Mouse (Mus musculus) forebrain, embryonic 16.5 days (tissue): ENCODE measurements around the gene Heatr6. TPM values are rescaled to one million over a fixed set of nuclear protein-coding genes. Genes with fewer than 3 reads are reported as not detected.

Experiments
- ATAC-seq: fragments of 200-750 bp; cut with Nextera tagmentation; 2 replicates; pipeline ENCODE4 v1.8.0; 2017; ENCODE audit warnings: mild to moderate bottlenecking, moderate library complexity
- H3K27ac ChIP-seq: fragments of 300-500 bp; sonication (generic); 2 replicates; pipeline ENCODE4 v1.5.1; 2014; ENCODE audit warnings: low read length, control low read depth
- H3K27me3 ChIP-seq: fragments of 300-500 bp; sonication (generic); replicated peaks from 2 replicates; pipeline ENCODE4 v1.6.1; 2014; ENCODE audit warnings: low read length; ENCODE audit not compliant: control insufficient read depth, insufficient read depth
- H3K36me3 ChIP-seq: fragments of 300-500 bp; sonication (generic); 2 replicates; pipeline ENCODE4 v1.6.1; 2014; ENCODE audit not compliant: control insufficient read depth, insufficient read depth
- H3K4me1 ChIP-seq: fragments of 300-500 bp; sonication (generic); replicated peaks from 2 replicates; pipeline ENCODE4 v1.6.1; 2014; ENCODE audit warnings: low read length; ENCODE audit not compliant: control insufficient read depth, insufficient read depth
- H3K4me2 ChIP-seq: fragments of 300-500 bp; sonication (generic); 2 replicates; pipeline ENCODE4 v1.6.1; 2014; ENCODE audit warnings: mild to moderate bottlenecking, low read length, control low read depth
- H3K4me3 ChIP-seq: fragments of 300-500 bp; sonication (generic); replicated peaks from 2 replicates; pipeline ENCODE4 v1.5.1; 2014; ENCODE audit warnings: mild to moderate bottlenecking, low read length, control low read depth
- H3K9ac ChIP-seq: fragments of 300-500 bp; sonication (generic); replicated peaks from 2 replicates; pipeline ENCODE4 v1.6.1; 2014; ENCODE audit warnings: low read depth, low read length, control low read depth
- H3K9me3 ChIP-seq: fragments of 300-500 bp; sonication (generic); 2 replicates; pipeline ENCODE4 v1.6.1; 2016; ENCODE audit warnings: low read length; ENCODE audit not compliant: control insufficient read depth
- WGBS: fragments of 180-500 bp; shearing (Covaris S2); extraction: QIAGEN DNeasy Blood & Tissue Kit; methylation state at CpG from one replicate; pipeline ENCODE4 v1.1.7; 2014; 5-methylcytosine and 5-hydroxymethylcytosine counted together
- polyA plus RNA-seq: library from polyadenylated mRNA; unstranded; fragments of >200 nt; fragmentation: Nextera tagmentation; extraction: Ambion mirVana; gene quantifications from 2 replicates; pipeline ENCODE4 v1.2.1, GENCODE M21; 2015

The Heatr6 gene
- polyA plus RNA-seq, 1 experiment from 2014 or later, result 41.0 TPM

DNA sequence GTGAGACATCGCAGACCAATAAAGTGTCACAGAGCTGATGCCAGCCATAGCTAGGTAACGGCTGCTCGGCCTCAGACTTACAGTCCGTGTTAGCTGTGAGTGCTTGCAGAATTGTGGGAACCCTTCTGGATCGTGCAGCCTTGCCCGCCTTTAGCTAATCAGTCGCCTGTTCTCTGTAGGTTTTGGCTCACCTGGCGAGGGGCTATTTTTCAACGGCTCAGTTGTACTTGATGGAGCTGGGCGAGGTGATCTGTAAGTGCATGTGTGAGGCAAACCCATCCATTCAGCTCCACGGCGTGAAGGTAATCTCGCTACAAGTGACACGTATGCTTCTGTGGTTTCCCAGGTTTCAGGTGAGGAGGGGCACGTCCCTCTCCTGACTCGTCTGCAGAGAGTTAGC, 20.2 kb downstream of the Heatr6 start:
- Histone ChIP-seq H3K27me3 (no peaks in the 10 kb centered on the region), H3K36me3 (peaks cover 68% of the 10 kb centered on the region), H3K4me2 (no peak overlapping the region), H3K4me3 (no peak overlapping the region), H3K27ac (no peak overlapping the region), H3K9ac (no peak overlapping the region), H3K9me3 (no peaks in the 10 kb centered on the region), H3K4me1 (no peaks in the 10 kb centered on the region)
- WGBS, result 95% methylated on average over 16 of the region's 16 CpGs
- ATAC-seq, result no peak

DNA sequence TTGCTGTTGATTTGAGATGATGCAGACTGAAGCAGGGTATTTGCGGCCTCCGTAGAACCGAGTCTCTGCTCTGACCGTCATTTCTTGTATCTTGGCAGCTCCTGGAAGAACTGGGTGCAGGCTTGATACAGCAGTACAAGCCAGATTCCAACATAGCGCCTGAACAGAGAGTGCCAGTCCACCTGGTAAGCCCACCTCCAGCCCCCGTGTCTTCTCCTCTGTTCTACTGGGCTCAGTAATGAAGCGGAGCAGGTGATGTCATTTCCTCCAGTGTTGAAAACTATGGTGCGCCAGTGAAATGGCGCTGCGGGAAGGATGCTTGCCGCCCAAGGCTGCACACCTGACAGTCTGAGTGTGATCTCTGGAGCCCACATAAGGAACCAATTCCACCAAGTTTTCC, 20.8 kb downstream of the Heatr6 start:
- H3K9ac ChIP-seq, result no peak overlapping the region
- no peak overlapping the region for H3K4me2 ChIP-seq
- no peak for ATAC-seq
- no peak overlapping the region for H3K4me3 ChIP-seq
- WGBS, result 96% methylated on average over 11 of the region's 11 CpGs
- H3K36me3 ChIP-seq, result peaks cover 68% of the 10 kb centered on the region
- no peak overlapping the region for H3K27ac ChIP-seq
- no peaks in the 10 kb centered on the region for H3K4me1 ChIP-seq
- no peaks in the 10 kb centered on the region for H3K9me3 ChIP-seq
- H3K27me3 ChIP-seq, result no peaks in the 10 kb centered on the region

DNA sequence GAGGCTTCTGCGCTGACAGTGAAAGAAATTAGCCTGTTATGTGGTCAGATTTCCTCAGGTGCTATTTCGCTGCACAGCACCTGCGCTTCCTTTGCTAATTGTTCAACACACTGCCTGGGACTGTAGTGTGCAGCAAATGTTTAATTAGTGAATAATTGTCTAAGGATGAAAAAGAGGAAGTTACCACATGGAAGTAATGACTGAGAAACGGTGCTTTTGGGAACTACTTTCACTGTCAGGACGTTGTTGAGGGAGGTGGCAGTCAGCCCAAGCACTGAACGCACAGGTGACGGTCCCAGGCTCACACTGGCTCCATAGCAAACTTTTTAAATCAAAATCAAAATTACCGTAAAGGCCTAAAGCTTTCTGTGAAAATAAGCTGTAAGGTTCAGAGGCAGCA, 23.3 kb downstream of the Heatr6 start:
- H3K4me3 ChIP-seq, result no peak overlapping the region
- no peak overlapping the region for H3K4me2 ChIP-seq
- H3K9ac ChIP-seq, result no peak overlapping the region
- no peaks in the 10 kb centered on the region for H3K9me3 ChIP-seq
- no peaks in the 10 kb centered on the region for H3K27me3 ChIP-seq
- H3K36me3 ChIP-seq, result peaks cover 82% of the 10 kb centered on the region
- WGBS, result 84% methylated on average over 8 of the region's 8 CpGs
- no peak overlapping the region for H3K27ac ChIP-seq
- no peaks in the 10 kb centered on the region for H3K4me1 ChIP-seq
- no peak for ATAC-seq

DNA sequence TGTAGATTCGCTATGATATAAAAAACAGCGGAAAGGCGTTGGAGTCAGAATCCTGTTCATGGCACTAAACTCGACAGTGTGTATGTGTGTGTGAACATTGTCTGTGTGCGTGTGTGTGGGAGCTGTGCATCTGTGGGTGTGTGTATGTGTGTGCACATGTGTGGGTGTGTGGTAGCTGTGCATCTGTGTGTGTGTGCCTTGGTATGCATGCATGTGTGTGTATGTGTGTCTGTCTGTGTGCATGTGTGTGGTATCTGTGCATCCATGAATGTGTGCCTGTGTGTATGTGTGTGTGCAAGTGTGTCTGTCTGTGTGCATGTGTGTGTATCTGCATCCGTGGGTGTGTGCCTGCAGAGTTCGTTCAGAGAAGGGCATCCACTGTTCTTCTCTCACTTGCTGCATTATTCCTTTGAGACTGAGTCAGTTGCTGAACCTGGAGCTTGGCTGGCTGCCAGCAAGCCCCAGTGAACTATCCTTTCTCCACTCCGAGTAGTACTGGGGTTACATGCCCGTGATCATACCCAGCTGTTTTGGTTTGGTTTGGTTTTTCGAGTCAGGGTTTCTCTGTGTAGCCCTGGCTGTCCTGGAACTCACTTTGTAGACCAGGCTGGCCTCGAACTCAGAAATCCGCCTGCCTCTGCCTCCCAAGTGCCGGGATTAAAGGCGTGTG, 30.6 kb downstream of the Heatr6 start:
- H3K4me2 ChIP-seq, result no peak overlapping the region
- no peaks in the 10 kb centered on the region for H3K9me3 ChIP-seq
- peaks cover 32% of the 10 kb centered on the region for H3K36me3 ChIP-seq
- no peak overlapping the region for H3K4me3 ChIP-seq
- no peaks in the 10 kb centered on the region for H3K27me3 ChIP-seq
- H3K4me1 ChIP-seq, result no peaks in the 10 kb centered on the region
- no peak overlapping the region for H3K27ac ChIP-seq
- WGBS, result 80% methylated on average over 14 of the region's 14 CpGs
- ATAC-seq, result no peak
- H3K9ac ChIP-seq, result no peak overlapping the region

DNA sequence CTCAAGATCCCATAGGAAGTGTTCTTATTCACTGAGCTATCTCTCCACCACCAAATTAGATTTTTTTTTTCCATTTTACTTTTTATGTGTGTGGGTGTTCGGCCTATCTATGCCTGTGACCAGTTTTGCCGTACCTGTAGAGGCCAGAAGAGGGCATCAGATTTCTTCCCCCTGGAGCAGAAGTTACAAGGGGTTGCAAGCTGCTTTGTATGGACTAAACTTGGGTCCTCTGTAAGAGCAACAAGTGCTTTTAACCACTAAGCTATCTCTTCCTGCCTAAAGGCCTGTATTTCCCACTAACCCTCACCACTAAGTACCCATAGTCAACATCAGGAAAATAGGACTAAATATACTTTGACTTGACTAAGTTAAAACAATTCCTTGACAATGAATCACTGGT, 31.2 kb downstream of the Heatr6 start:
- H3K27ac ChIP-seq, result no peak overlapping the region
- WGBS, result 71% methylated on average over 2 of the region's 2 CpGs
- ATAC-seq, result no peak
- H3K9ac ChIP-seq, result no peak overlapping the region
- H3K4me1 ChIP-seq, result no peaks in the 10 kb centered on the region
- no peak overlapping the region for H3K4me2 ChIP-seq
- H3K27me3 ChIP-seq, result no peaks in the 10 kb centered on the region
- no peaks in the 10 kb centered on the region for H3K9me3 ChIP-seq
- no peak overlapping the region for H3K4me3 ChIP-seq
- peaks cover 26% of the 10 kb centered on the region for H3K36me3 ChIP-seq

DNA sequence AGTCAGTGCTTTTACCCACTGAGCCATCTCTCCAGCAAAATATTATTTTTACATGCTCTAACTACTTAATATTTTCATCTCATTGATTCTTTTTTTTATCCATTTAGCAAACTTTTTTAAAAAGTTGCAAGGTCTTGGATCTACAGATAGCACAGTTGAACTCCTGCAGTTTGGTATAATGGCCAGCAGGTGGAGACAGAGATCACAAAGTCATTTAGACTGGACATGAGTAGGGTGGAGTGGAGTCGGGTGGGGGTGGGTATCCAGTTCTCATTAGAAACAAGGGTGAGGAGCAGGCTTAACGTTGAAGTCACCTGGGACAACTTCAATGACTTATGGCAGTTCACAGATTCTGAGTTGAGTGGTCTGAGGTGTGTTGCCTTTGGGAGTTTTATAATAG, 31.9 kb downstream of the Heatr6 start:
- H3K9ac ChIP-seq, result no peak overlapping the region
- peak; percentile 61 for ATAC-seq
- H3K27me3 ChIP-seq, result no peaks in the 10 kb centered on the region
- no peak overlapping the region for H3K4me3 ChIP-seq
- no peak overlapping the region for H3K27ac ChIP-seq
- no peak overlapping the region for H3K4me2 ChIP-seq
- no peaks in the 10 kb centered on the region for H3K4me1 ChIP-seq
- WGBS, result 13% methylated on average over 2 of the region's 2 CpGs
- no peaks in the 10 kb centered on the region for H3K9me3 ChIP-seq
- peaks cover 19% of the 10 kb centered on the region for H3K36me3 ChIP-seq

DNA sequence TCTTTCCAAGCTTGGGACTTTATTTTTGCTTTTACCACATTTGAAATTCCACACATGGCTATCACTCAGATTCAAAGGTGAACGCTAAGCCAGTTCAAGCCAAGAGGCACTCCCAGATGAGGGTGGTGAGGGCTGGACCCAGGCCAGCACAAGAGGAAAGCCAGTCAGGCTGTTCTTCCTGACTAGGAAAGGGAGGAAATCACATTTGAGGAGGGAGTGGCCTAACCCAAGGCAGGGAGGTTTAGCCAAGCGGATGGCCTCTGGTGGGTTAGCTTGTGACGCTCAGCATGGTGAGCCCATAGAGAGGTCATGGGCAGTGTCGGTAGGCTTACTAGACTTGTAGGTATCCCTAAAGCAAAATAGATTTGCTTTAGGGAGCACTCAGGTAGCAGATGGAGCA, 33.3 kb downstream of the Heatr6 start:
- WGBS, result 83% methylated on average over 4 of the region's 4 CpGs
- no peak overlapping the region for H3K4me2 ChIP-seq
- H3K9me3 ChIP-seq, result no peaks in the 10 kb centered on the region
- H3K27me3 ChIP-seq, result no peaks in the 10 kb centered on the region
- no peak for ATAC-seq
- H3K27ac ChIP-seq, result no peak overlapping the region
- H3K9ac ChIP-seq, result no peak overlapping the region
- no peaks in the 10 kb centered on the region for H3K4me1 ChIP-seq
- H3K4me3 ChIP-seq, result no peak overlapping the region
- peaks cover 6% of the 10 kb centered on the region; the same call in 1 of the 2 replicates for H3K36me3 ChIP-seq

DNA sequence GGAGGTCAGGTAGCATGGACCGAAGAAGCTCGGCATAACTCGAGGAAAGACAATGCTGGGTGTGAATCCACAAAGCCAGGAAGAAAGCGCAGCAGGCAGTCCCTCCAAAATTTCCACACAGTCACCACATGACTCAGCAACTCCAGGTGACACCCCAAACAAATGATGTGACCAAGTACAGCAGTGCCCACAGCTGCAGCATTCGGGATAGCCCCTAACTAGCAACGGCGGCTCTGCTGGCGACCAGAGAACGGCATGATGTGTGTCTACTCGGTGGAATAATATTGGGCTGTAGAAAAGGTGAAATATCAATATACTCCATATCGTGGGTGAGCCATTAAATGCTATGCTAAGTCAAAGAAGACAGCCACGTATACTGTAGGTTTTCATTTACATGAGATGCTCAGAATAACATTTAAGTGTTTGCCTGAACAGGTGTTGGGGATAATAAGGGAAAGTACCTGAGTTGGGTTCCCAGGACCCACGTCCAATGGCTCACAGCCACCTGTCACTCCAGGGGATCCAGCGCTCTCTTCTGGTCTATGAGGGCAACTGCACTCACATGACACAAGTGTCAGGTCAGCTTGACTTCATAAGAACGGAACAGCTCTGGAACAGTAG, 34.0 kb downstream of the Heatr6 start:
- no peak for ATAC-seq
- no peaks in the 10 kb centered on the region for H3K27me3 ChIP-seq
- 76% methylated on average over 15 of the region's 15 CpGs for WGBS

DNA sequence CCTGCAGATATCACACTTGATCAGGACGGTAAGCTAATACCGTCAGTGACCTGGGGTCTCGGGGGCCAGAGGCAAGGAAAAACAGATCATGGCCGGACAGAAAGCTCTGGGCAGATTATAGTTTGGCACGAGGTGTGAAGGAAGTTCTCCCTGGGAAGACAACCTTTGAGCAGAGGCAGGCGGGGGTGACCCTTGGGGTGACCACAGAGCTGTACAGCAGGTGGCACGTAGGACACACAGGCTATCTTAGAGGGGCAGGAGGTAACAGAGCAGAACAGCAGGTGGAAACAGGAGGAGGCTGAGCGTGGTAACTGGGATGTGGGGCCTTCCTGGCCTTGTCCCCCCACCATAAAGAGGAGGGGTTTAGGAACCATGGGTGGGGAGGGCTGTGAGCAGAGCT, 34.8 kb downstream of the Heatr6 start:
- ATAC-seq, result no peak
- no peak overlapping the region for H3K27ac ChIP-seq
- 0 out of 2 replicates have a peak, but pooled peaks cover 2% of the 10 kb centered on the region for H3K27me3 ChIP-seq
- H3K9ac ChIP-seq, result no peak overlapping the region
- H3K4me1 ChIP-seq, result no peaks in the 10 kb centered on the region
- 82% methylated on average over 8 of the region's 8 CpGs for WGBS
- no peak overlapping the region for H3K4me3 ChIP-seq
- H3K4me2 ChIP-seq, result no peak overlapping the region
- no peaks in the 10 kb centered on the region for H3K9me3 ChIP-seq
- peaks cover 2% of the 10 kb centered on the region; the same call in 1 of the 2 replicates for H3K36me3 ChIP-seq

More for the DNA sequence above, 34.0 kb downstream of the Heatr6 start:
- H3K4me1 ChIP-seq, result no peaks in the 10 kb centered on the region
- no peak overlapping the region for H3K4me2 ChIP-seq
- no peak overlapping the region for H3K9ac ChIP-seq
- H3K36me3 ChIP-seq, result peaks cover 6% of the 10 kb centered on the region; the same call in 1 of the 2 replicates
- no peak overlapping the region for H3K27ac ChIP-seq
- H3K9me3 ChIP-seq, result no peaks in the 10 kb centered on the region
- no peak overlapping the region for H3K4me3 ChIP-seq
